Mouse (Mus musculus): ENCODE results near the gene Ccdc58.
"Not testable (repeated sequence)": the region's sequence is repeated elsewhere in the genome, so short reads cannot be mapped to it uniquely, and the experiment has no call there.

The Ccdc58 gene

DNA sequence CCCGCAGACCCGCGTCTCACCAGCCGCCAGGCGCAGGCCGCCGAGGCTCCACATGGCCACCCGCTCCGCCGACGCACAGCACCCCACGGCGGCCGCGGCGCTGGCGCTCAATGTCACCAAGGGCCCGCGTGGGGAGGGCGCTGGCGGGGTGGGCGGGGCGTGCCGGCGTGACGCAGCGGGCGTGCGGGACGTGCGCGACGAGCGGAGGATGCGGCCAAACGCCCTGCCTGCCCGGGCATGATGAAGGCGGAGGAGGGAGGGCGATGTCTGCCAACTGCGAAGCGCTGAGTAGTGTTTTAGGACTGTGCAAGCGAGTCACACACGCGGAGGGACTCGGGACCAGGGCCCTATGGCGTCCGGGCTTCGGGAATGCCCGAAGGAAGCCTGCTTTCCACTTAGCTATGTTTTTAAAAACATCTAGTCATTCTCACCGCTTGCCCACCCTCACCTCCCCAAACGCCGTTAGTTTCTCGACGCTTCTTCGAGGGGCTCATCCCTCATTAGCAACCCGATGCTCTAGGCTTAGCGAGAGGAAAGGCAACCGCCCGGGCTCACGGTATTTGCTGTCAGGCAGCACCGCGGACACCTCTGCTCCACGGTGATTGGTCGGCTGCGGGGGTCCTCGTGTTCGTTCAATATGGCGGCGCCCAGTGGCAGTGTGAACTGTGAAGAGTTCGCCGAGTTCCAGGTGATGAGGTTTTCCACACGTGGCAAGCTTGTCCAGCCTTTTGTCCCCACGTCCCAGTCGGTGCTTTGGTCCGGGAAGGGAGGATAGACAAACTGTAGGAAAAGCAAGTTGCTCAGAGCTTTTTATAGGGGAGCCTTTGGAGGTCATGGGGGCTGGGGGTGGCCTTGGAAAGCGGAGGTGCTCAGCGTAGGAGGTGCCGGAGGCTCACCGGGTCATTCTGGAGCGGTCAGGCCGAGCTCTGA, at the start of gene Ccdc58, which contains the start of gene Fam162a:
Gene Ccdc58, plus strand, starts transcription at position 236 of the 930 bp plus-strand sequence.
Gene Fam162a, minus strand, starts transcription at position 145 of the 930 bp plus-strand sequence.
- DNase-seq (ENCODE audit: low spot score in 2 of 2), result peak; percentile 93 to 94

- not testable (repeated sequence) for DNase-seq (ENCODE audit: low spot score in 2 of 2)
These were observed 43.4 kb upstream of the Ccdc58 start for GRCm38 (mm10) chr16:36028120-36028519.

GRCm38 (mm10) chr16:36040640-36041624, 30.6 kb upstream of the Ccdc58 start, which contains the start of gene Wdr5b:
Gene Wdr5b (plus strand): TSS chr16:36041190.
- peak; percentile 93 to 94 for DNase-seq (ENCODE audit: low spot score in 2 of 2)

- DNase-seq (ENCODE audit: low spot score in 2 of 2), result no peak
These were observed 29.9 kb upstream of the Ccdc58 start for GRCm38 (mm10) chr16:36041625-36042020.

GRCm38 (mm10) chr16:36043073-36043472, 28.4 kb upstream of the Ccdc58 start:
- DNase-seq (ENCODE audit: low spot score in 2 of 2), result no peak

GRCm38 (mm10) chr16:36043964-36044363, 27.5 kb upstream of the Ccdc58 start:
- DNase-seq (ENCODE audit: low spot score in 2 of 2), result no peak

DNA sequence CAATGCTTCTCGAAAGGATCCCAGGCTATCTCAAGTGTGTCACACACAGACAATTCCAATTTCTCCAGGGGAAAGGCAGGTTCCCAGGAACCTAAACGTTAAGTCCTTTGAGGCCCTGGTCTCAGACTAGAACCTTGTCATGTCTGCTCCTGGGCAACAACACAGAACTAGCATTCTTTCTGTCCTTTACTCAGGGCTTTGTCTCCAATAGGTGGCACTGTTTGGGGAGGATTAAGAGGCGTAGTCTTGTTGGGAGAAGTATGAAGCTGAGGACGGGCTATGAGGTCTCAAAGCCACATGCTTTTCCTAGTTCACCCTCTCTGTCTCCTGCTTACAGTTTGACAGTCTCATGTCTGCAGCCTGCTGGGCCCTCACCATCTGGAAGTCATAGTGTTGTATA, 23.9 kb upstream of the Ccdc58 start:
- DNase-seq (ENCODE audit: low spot score in 2 of 2), result no peak

- DNase-seq (ENCODE audit: low spot score in 2 of 2), result no peak
These were observed 20.0 kb upstream of the Ccdc58 start for GRCm38 (mm10) chr16:36051491-36051890.

DNA sequence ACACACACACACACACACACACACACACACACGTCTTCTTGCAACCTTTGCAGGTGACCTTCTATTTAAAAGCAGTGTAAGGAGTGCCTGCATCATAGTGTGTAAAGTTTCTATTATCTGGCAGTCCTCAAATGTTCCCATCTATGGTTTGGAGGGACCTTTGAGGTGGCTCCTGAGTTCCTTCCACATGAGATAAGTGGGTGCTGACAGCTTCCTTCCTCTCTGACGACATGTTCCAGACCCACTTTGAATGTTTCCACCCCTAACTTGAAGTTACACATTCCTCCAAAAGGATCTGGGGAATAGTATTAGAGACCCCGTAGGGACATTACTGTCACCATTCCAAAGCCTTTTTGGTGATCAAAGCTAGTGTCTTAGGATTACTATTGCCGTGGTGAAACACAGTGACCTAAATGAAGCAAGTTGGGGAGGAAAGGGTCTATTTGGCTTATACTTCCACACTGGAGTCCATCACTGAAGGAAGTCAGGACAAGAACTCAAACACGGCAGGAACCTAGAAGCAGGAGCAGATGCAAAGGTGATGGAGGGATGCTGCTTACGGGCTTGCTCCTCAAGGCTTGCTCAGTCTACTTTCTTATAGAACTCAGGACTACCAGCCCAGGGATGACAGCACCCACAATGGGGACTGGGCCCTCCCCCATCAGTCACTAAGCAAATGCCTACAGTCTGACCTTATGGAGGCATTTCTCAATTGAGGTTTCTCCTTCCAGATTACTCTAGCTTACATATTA, 17.8 kb upstream of the Ccdc58 start:
- no peak for DNase-seq (ENCODE audit: low spot score in 2 of 2)

GRCm38 (mm10) chr16:36054920-36055319, 16.6 kb upstream of the Ccdc58 start:
- DNase-seq (ENCODE audit: low spot score in 2 of 2), result no peak

DNA sequence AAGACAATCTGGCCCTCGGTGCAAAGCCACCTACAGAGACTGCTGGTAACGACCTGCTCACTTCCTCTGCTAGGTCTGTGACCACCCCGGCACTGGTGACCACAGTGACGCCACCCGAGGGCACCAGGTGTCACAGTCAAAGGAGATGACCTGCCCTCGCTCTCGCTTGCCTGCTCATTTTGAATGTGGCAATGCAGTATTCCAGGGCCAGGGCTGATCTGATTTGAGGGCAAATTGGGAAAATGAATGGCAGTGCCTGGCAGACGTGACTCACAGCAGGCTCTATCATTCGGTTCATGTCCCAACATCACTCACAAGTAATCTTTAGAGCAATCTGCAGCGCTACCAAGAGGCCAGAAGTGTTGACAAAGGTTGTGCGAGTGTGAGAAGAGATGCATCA, 15.1 kb upstream of the Ccdc58 start:
- no peak for DNase-seq (ENCODE audit: low spot score in 2 of 2)

- DNase-seq (ENCODE audit: low spot score in 2 of 2), result no peak
These were observed 13.5 kb upstream of the Ccdc58 start for GRCm38 (mm10) chr16:36057933-36058475.

- DNase-seq (ENCODE audit: low spot score in 2 of 2), result not testable (repeated sequence)
These were observed 9.0 kb upstream of the Ccdc58 start for GRCm38 (mm10) chr16:36062534-36062933.

GRCm38 (mm10) chr16:36063315-36063714, 8.2 kb upstream of the Ccdc58 start:
- DNase-seq (ENCODE audit: low spot score in 2 of 2), result no peak

- DNase-seq (ENCODE audit: low spot score in 2 of 2), result no peak
These were observed 6.6 kb upstream of the Ccdc58 start for GRCm38 (mm10) chr16:36064904-36065303.

GRCm38 (mm10) chr16:36067694-36068093, 3.8 kb upstream of the Ccdc58 start:
- DNase-seq (ENCODE audit: low spot score in 2 of 2), result no peak

GRCm38 (mm10) chr16:36068356-36068755, 3.1 kb upstream of the Ccdc58 start:
- DNase-seq (ENCODE audit: low spot score in 2 of 2), result no peak

DNA sequence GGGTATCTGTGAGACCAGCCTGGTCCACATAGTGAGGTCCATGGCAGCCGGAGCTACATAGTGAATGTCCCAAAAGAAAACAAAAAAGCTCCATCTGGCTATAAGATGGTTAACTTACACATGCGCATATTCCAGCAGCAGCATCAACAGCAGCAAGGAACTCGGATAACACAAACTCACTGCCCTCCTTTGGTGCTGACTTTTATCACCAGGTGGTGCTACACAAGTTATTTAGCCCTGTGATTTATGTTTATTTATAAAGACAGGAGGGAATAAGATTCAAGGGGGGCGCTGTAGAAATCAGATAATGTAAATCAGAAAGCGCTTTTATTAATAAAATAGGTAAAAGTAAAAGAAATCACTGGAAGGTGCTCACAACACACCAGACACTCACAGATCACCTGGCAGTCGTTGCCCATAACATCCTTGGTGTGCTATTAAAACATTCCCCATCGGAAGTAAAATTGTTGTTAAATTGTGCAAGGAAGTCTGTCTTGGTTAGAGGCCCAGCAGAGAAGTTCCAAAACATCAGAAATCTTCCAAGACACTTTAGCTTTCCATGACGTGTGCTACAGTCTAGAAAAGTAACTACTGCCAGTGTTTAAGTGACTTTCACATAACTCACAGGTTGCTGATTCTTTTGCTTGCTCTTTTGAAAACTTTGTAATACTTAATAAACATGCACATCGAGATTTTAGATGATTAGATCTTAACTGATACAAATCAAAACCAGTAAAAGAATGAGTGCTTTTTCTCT, 1.5 kb upstream of the Ccdc58 start:
- no peak for DNase-seq (ENCODE audit: low spot score in 2 of 2)

DNA sequence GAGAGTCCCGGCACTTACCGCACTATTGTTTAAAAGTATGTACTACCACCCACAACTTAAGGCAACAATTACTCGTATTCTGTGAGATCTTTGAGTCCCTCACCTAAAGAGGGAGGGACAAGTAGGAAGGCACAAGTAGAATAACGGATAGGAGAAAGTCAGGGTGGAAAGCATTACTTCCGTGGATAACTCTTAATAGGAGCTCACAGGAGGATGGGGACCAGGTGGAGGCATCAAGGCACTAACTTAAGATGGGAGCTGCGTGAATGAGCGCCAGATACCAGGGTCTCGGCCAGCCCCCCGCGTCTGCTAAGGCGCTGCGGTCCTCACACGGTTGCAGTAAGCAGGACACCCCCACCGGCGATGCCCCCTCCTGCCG, 425 bp upstream of the Ccdc58 start:
- peak in 1 of 2 experiments; percentile 9 for DNase-seq (ENCODE audit: low spot score in 2 of 2)

DNA sequence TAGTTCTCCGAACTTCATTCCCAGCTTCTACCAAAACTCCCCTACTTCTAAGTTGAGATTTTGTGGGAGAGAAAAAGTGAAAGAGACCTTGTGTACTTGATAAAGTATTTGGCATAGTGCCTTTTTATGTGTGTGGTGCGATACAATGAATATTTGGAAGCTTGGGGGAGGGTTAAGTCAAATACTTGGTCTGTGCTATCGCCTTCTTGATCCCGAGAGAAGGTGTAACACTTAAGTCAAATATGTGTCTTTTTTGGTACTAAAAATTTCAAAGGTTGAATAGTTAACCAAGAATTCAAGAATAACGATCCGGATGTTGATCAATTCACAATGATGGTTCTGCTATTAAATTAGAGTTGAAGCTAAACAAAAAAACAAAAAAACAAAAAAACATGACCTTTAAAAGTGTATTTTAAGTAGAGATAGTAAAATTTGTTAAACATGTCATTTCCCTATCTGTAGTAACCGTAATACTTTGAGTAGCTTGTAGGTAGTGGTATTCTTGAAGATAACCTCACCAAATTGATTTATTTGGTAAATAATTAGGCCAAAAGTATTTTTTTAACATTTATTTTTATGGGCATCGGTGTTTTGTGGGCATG, 1.0 kb downstream of the Ccdc58 start:
- no peak for DNase-seq (ENCODE audit: low spot score in 2 of 2)
